Mouse (Mus musculus) liver (tissue): ENCODE measurements around the gene Tac2.
"Not testable (repeated sequence)": the region's sequence is repeated elsewhere in the genome, so short reads cannot be mapped to it uniquely, and the experiment has no call there.

Experiments
- DNase-seq: peaks from one replicate; pipeline ENCODE4 v3.0.0-alpha.2; 2020; ENCODE audit warnings: mixed read lengths

Gene Tac2

GRCm38 (mm10) chr10:127759181-127760110 is 35.2 kb downstream of the Tac2 start, which contains the start of the genes Rdh1 and Rdh16f1:
Gene Rdh1 (plus strand): TSS chr10:127759721.
Gene Rdh16f1 (plus strand): TSS chr10:127759787.
- peak; percentile 1 for DNase-seq

GRCm38 (mm10) chr10:127762926-127763325 is 38.6 kb downstream of the Tac2 start:
- not testable (repeated sequence) for DNase-seq

GRCm38 (mm10) chr10:127763914-127764680 is 39.8 kb downstream of the Tac2 start:
- DNase-seq, result no peak

- DNase-seq, result no peak
Measured at GRCm38 (mm10) chr10:127766564-127766963, 42.3 kb downstream of the Tac2 start.

GRCm38 (mm10) chr10:127776011-127776410 is 51.7 kb downstream of the Tac2 start, which contains the start of gene Rdh9:
Gene Rdh9 (plus strand): TSS chr10:127776386.
- no peak for DNase-seq
